Mouse (Mus musculus) stomach, postnatal 0 days (tissue): ENCODE data around the gene Taf8.
"Not testable (repeated sequence)": the region's sequence is repeated elsewhere in the genome, so short reads cannot be mapped to it uniquely, and the experiment has no call there.

Source experiments
- CTCF ChIP-seq: IDR thresholded peaks from 2 replicates; pipeline ENCODE4 v1.5.1; 2016; ENCODE audit warnings: antibody characterized with exemption, low read depth, mild to moderate bottlenecking, moderate library complexity
- EP300 ChIP-seq: optimal IDR thresholded peaks from 2 replicates; pipeline ENCODE3; 2016; ENCODE audit warnings: antibody characterized with exemption

DNA sequence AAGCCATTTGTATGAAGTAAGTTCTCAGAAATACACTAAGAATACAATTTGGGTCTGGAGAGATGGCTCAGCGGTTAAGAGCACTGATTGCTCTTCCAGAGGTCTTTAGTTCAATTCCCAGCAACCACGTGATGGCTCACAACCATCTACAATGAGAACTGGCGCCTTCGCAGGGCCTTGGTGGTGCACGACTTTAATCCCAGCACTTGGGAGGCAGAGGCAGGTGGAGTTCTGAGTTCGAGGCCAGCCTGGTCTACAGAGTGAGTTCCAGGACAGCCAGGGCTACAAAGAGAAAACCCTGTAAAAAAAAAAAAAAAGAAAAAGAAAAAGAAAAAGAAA lies 584 bp upstream of the Taf8 start:
- TF ChIP-seq CTCF, EP300: not testable (repeated sequence)
